Mouse (Mus musculus) hindbrain, embryonic 14.5 days (tissue): ENCODE data around the gene Agtr1a. TPM values are rescaled to one million over a fixed set of nuclear protein-coding genes. Genes with fewer than 3 reads are reported as not detected.

Experiments used
- polyA plus RNA-seq: library from polyadenylated mRNA; unstranded; fragments of >200 nt; fragmentation: Nextera tagmentation; extraction: Ambion mirVana; gene quantifications from 2 replicates; pipeline ENCODE4 v1.2.1, GENCODE M21; 2014

Agtr1a gene
- polyA plus RNA-seq, 1 experiment from 2014 or later, result 1.6 TPM

Other genes with a start within 250 kb of the Agtr1a start
- gene Mboat1, start 200.0 kb upstream of the Agtr1a start, polyA plus RNA-seq, result 2.8 and 3.1 TPM in 2 replicates
- 312 and 319 TPM in 2 replicates for gene Uqcrfs1, start 208.9 kb downstream of the Agtr1a start, polyA plus RNA-seq